Mouse (Mus musculus): ENCODE data around the gene Supt5. TPM values are rescaled to one million over a fixed set of nuclear protein-coding genes. Genes with fewer than 3 reads are reported as not detected.
"Not testable (repeated sequence)": the region's sequence is repeated elsewhere in the genome, so short reads cannot be mapped to it uniquely, and the experiment has no call there.

The Supt5 gene
- 100 to 1,000 TPM; 113 to 123 TPM for total RNA-seq (2021)
- long read RNA-seq, experiment 1, partial matches to known transcripts, result 34 of 38 reads
- long read RNA-seq, experiment 1, other reads (novel, unspliced or antisense), result 4 of 38 reads
- long read RNA-seq, experiment 2, partial matches to known transcripts, result 57 of 72 reads
- long read RNA-seq, experiment 2, other reads (novel, unspliced or antisense), result 14 of 72 reads

DNA sequence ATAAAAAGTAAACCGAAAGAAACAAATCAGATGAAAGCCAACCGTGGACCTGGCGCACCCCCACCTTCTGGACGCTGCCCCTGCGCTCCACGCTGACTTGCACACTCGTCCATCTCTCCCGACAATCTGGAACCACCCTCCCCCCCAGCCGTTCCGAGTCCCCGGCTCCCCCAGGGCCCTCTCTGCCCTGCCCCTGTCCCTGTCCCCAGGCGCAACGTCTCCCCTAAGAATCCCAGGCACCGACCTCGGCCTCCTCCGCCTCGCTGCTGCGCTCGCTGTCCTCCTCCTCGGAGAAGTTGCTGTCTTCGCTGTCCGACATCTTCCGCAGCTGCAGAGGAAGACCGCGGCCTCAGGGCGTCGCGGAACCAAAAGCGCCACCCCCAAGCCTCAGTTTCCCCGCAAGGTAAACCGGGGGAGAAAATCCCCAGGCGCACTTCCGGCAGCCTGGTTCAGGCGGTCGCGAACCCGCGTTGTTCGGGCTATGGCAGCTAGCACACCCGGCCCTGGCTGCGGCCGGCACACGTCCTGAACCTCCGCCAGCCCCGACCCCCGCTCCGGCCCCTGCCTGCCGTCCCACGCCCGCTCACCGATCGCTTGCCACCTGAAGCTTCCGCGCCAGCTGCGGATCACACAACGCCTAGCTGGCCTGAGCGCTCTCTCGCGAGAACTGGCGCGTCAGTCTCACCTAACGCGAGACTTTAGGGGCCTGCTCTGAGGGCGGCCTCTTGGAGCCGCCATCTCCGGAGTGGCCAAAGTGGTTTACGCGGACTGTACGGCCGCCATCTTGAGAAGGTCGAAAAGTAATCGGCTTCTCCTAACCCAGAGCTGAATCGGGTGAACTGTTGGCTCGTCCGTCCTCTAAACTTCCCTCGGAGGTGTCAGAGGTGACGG is at the start of gene Supt5:
Gene Supt5, minus strand, starts transcription at position 639 of the 891 bp plus-strand sequence.
- peak; percentile 75 to 92 for DNase-seq (ENCODE audit: low spot score in 2 of 2)

DNA sequence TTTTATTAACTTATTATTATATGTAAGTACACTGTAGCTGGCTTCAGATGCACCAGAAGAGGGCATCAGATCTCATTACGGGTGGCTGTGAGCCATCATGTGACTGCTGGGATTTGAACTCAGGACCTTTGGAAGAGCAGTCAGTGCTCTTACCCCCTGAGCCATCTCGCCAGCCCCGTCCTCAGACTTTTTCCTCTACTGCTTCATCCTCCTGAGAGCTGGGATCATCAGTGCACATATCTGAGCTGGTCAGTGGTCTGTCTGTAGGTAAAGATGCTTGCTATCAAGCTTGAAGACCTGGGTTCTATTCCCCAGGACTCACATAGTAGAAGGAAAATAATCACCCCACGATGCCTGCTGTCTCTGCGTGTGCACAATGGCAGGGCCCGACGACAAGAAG is 48.8 kb upstream of the Supt5 start:
- DNase-seq (ENCODE audit: low spot score in 2 of 2), result not testable (repeated sequence)

- not testable (repeated sequence) for DNase-seq (ENCODE audit: low spot score in 2 of 2)
Measured at GRCm38 (mm10) chr7:28386877-28387276, 48.3 kb upstream of the Supt5 start.

DNA sequence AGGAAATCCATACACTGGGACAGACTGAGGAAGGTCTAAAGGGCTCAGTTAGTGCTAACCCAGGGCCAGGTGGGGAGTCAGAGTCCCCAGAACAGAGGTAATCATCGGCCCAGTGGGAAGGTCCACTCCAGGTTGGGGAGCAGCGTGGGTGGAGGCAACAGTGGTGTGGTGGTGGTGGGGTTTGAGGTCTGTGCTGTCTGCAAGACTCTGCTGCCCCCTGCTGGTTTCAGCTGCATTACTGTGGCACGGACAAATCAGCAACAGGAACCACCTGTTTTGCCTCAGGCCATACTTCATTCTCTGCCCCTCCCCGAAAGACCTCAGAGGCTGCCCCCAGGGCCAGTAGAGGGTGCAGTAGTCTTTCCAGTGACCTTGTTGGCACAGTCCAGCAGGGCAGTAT is 47.9 kb upstream of the Supt5 start:
- peak in 1 of 2 experiments; percentile 76 for DNase-seq (ENCODE audit: low spot score in 2 of 2)

GRCm38 (mm10) chr7:28386007-28386406 is 47.5 kb upstream of the Supt5 start:
- DNase-seq (ENCODE audit: low spot score in 2 of 2), result no peak

DNA sequence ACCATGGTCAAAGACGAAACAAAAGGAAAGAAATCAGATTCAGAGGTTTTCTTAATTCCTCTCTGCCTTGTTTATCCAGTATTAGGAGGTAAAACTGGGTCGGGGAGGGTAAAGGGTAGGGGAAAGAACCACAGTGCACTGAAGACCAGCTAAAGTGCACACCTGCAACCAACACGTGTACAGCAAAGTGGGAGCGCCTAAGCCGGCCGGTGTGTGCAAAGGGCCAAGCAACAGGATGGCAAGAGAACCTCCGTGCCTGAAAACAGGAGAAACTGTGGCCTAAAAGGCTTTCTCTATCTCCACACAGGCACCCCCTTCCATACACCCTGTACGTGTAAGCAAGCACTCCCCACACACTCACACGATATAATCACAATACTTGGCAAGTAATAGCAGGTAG is 46.6 kb upstream of the Supt5 start:
- DNase-seq (ENCODE audit: low spot score in 2 of 2), result no peak

DNA sequence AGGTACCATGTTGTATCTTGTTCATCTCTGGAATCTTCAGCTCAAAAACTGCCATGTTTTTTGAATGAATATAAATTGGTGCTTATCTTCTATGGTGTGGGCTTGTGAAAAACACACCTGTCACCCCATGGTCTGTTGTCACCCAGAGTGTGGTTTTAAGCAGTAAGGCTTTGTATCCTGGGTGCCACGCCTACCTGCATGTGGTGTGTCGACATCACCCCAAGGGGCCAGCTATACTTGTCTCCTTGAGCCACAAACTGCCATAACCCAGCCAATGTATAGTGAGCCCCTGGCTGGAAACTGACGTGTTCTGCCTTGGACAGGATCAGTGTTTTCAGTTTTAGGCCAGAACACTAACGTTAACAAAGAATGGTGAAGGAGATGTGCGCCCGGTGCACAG is 45.6 kb upstream of the Supt5 start:
- DNase-seq (ENCODE audit: low spot score in 2 of 2), result no peak

DNA sequence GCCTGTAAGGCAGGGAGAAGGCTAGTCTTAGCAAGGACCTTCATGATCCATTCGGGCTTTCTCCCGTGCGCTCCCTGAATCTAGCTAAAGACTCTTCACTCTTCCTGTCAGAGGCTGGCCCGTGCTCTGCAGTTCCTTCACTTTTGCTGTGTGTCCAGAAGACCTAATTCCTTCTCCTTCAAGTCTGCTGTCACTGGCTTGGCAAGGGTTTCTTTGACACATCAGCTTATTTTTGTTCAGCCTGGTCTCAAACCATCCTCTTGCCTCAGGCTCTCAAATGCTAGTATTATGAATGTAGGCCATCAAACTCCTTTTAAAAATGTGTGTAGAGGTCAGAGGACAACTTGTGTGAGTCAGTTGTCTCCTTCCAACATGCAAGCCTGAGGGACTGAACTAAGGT is 45.1 kb upstream of the Supt5 start:
- DNase-seq (ENCODE audit: low spot score in 2 of 2), result no peak

- DNase-seq (ENCODE audit: low spot score in 2 of 2), result peak in 1 of 2 experiments; percentile 32
Measured at GRCm38 (mm10) chr7:28382981-28383396, 44.4 kb upstream of the Supt5 start.

DNA sequence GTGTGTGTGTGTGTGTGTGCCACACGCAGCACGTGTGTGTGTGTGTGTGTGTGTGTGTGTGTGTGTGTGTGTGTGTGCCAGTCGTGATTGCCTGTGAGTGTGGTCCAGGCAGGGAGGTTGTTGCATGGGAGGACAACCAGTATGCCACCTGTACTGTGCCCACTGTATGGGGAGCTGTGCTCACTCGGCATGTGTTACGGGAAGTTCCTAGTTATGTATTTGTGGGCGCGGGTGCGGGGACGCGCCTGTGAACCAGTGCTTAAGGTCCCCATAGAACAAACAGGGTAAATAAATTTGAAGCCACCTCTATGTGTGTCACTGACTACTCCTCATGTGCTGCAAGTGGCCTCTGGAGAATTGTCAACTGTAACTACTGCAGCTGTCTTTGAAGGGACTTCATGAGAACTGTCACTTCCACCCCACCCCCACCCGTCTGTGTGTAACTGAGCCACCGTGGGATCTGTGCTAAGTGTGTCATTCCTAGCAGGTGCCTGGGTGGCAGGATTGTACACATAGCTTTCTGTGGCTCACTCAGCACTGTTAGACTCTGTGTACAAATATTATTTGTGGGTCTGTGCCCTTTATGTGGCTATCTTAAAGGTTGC is 43.9 kb upstream of the Supt5 start:
- no peak for DNase-seq (ENCODE audit: low spot score in 2 of 2)

DNA sequence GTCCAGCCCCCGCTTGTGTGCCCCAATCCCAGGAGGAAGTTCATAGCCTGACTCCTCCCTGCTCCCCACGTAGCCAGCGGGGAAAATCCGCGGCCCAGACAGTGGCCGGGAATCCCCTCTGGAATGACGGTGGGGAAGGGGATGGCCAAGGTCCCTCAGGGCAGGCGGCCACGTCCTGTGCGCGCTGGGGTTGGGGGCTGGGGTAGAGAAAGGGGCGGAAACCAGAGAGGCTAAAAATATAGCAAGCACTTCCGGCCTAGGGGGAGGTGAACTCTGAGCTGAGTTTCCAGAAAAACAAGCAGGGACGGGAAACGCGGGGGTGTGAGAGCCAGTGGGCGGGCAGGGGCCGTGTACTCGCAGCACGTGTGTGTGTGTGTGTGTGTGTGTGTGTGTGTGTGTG is 43.4 kb upstream of the Supt5 start:
- DNase-seq (ENCODE audit: low spot score in 2 of 2), result peak in 1 of 2 experiments; percentile 72

GRCm38 (mm10) chr7:28381017-28381790 is 42.7 kb upstream of the Supt5 start:
- DNase-seq (ENCODE audit: low spot score in 2 of 2), result peak in 1 of 2 experiments; percentile 74

GRCm38 (mm10) chr7:28380237-28381016 is 41.9 kb upstream of the Supt5 start, which contains the start of gene Zfp36:
Gene Zfp36, minus strand, starts transcription at chr7:28380253.
- DNase-seq (ENCODE audit: low spot score in 2 of 2), result no peak

GRCm38 (mm10) chr7:28378769-28379651 is 40.5 kb upstream of the Supt5 start:
- DNase-seq (ENCODE audit: low spot score in 2 of 2), result peak; percentile 88 to 94

DNA sequence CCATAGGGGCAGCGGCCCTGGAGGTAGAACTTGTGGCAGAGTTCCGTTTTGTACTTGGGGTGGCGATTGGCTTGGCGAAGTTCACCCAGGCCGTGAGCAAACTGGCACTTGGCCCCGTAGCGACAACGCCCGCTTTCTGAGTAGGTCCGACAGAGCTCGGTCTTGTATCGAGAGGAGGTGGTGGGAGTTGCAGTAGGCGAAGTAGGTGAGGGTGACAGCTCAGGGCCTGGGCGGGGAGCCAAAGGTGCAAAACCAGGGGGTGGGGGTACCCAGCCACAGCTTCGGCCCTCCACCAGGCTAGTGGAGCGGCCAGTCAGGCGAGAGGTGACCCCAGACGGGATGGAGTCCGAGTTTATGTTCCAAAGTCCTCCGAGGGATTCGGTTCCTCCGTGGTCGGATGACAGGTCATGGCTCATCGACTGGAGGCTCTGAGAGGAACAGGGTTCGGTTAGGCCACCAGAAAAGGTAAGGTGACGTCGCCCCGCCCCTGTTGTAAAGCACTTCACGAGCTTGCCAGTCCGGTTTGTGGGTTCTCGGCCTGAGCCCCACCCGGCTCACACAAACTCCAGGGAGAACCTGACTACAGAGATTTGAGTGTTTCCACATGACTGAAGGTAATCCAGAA is 39.6 kb upstream of the Supt5 start:
- no peak for DNase-seq (ENCODE audit: low spot score in 2 of 2)

GRCm38 (mm10) chr7:28377190-28378065 is 38.9 kb upstream of the Supt5 start:
- no peak for DNase-seq (ENCODE audit: low spot score in 2 of 2)

DNA sequence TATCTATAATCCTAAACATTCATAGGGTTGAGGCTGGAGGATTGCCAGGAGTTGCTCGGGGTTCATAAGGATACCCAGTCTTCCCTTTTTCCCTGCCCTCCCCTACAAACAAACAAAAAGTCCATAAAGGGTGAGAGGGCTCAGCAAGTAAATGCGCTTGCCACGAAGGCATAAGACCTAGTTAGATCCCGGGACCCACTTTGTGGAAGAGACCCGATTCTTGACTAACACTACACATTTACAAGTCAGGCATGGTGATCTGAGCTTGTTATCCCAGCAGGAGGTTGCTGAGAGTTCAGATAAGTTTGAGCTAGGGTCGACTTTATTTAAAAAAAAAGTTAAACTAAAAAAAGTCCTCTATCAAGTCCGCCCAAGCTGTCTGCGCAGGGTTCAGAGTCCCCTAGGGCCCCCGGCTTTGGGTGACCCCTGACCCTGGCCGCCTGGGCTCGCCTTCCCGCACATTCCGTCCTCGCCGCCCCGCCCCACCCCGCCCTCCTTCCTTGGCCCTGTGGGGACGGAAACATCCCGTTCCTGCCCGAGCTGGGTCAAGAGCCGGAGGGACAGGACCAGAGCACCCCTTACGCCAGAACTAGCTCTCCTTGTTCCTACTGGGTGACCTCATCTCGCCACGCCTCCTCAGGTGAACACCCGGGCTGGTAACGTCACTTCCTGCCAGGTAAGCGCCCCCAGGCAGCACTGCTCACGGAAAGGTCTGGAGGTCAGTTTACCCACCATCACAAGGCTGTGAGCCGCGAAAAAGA is 37.6 kb upstream of the Supt5 start:
- no peak for DNase-seq (ENCODE audit: low spot score in 2 of 2)

All from adrenal gland, postnatal 4 days (tissue).